Mouse (Mus musculus): ENCODE measurements around the gene Zfp664.

DNA sequence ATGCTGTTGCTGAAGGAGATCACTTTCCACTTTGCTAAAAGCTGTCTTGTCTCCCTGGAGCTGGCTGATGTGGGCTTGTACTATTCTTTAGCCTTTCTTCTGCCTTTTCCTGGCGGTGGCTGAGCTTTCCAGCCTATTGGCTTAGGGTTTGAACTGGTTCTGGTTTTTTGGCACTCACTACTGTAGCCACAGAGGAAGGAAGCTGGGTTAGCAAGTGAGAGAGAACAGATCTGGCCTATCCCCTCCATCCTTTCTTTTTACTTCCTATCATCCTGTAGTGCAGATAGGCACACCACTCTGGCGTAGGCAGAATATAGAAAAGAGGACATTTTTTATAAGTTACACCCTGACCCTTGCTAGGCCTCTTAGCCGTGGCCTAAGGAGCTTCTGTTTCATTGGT is 10.6 kb downstream of the Zfp664 start:
- no peak for TF ChIP-seq POLR2A (IDR thresholded peaks at IDR 0.05; ENCODE audit: extremely low read depth, insufficient read depth, low read length)
- TF ChIP-seq CTCF (IDR thresholded peaks at IDR 0.05; ENCODE audit: low read depth, low read length), result no peak

Measured in liver, adult 2 months (tissue).